Mouse (Mus musculus) heart, embryonic 10.5 days (tissue): Measurements from ENCODE around the gene Aph1a. TPM values are rescaled to one million over a fixed set of nuclear protein-coding genes. Genes with fewer than 3 reads are reported as not detected.

ENCODE experiments used
- DNase-seq: peaks from one replicate; pipeline ENCODE4 v3.0.0-alpha.2; 2017; ENCODE audit warnings: low spot score
- H3K27ac ChIP-seq: fragments of 300-500 bp; sonication (generic); 2 replicates; pipeline ENCODE4 v1.5.1; 2016; ENCODE audit warnings: mild to moderate bottlenecking
- H3K27me3 ChIP-seq: fragments of 300-500 bp; sonication (generic); 2 replicates; pipeline ENCODE4 v1.6.1; 2016; ENCODE audit warnings: mild to moderate bottlenecking; ENCODE audit not compliant: poor library complexity, insufficient read depth, severe bottlenecking
- H3K36me3 ChIP-seq: fragments of 300-500 bp; sonication (generic); 2 replicates; pipeline ENCODE4 v1.6.1; 2016; ENCODE audit warnings: mild to moderate bottlenecking, moderate library complexity
- H3K4me1 ChIP-seq: fragments of 300-500 bp; sonication (generic); 2 replicates; pipeline ENCODE4 v1.6.1; 2016; ENCODE audit warnings: mild to moderate bottlenecking
- H3K4me3 ChIP-seq: fragments of 300-500 bp; sonication (generic); 2 replicates; pipeline ENCODE4 v1.5.1; 2016; ENCODE audit warnings: mild to moderate bottlenecking, moderate library complexity
- H3K9me3 ChIP-seq: fragments of 300-500 bp; sonication (generic); 2 replicates; pipeline ENCODE4 v1.6.1; 2016; ENCODE audit warnings: mild to moderate bottlenecking, moderate library complexity
- WGBS: fragments of 180-500 bp; shearing (Covaris S2); methylation state at CpG from one replicate; pipeline ENCODE4 v1.1.7; 2016; 5-methylcytosine and 5-hydroxymethylcytosine counted together
- polyA plus RNA-seq: library from polyadenylated mRNA; unstranded; fragments of >200 nt; fragmentation: Nextera tagmentation; extraction: Ambion mirVana; gene quantifications from 2 replicates; pipeline ENCODE4 v1.2.1, GENCODE M21; 2016

Gene Aph1a
- polyA plus RNA-seq, 1 experiment from 2014 or later = 30.4 TPM

DNA sequence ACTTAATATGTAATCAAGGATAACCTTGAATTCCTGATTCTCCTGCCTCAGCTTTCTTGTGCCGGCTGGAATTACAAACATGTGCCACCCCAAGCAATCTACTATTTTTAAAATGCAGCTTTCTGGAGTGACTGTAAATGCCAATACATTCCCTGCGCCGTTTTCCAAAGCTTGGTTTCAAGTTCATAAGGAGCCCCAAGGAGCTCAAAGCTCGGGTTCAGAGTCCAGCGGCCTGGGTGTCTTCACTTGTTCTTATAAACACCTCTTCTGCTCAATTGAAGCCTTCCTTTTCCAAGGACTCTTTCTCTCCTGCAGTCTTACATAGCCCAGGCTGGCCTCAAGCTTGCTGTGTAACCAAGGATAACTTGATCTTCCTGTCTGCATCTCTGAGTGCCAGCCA lies 27.7 kb upstream of the Aph1a start:
- 89% methylated on average over 5 of the region's 5 CpGs for whole genome bisulfite sequencing
- Histone ChIP-seq H3K36me3 (peaks cover 75% of the 10 kb centered on the region), H3K27me3 (no peaks in the 10 kb centered on the region)

GRCm38 (mm10) chr3:95867408-95867807 lies 26.4 kb upstream of the Aph1a start:
- Histone ChIP-seq H3K36me3 (peaks cover 71% of the 10 kb centered on the region), H3K4me1 (peaks cover 19% of the 10 kb centered on the region), H3K27me3 (no peaks in the 10 kb centered on the region), H3K9me3 (no peaks in the 10 kb centered on the region), H3K4me3 (no peak overlapping the region), H3K27ac (no peak overlapping the region)
- WGBS = 88% methylated on average over 2 of the region's 2 CpGs
- DNase-seq = no peak

More for the DNA sequence above, 27.7 kb upstream of the Aph1a start:
- Histone ChIP-seq H3K4me3 (no peak overlapping the region), H3K9me3 (no peaks in the 10 kb centered on the region), H3K27ac (no peak overlapping the region), H3K4me1 (peaks cover 14% of the 10 kb centered on the region; the same call in 1 of the 2 replicates)
- no peak for DNase-seq

- WGBS = 6% methylated on average over 15 of the region's 15 CpGs
Observed at GRCm38 (mm10) chr3:95870976-95871375, 22.8 kb upstream of the Aph1a start.

GRCm38 (mm10) chr3:95871392-95871867 lies 22.3 kb upstream of the Aph1a start, which contains the start of gene Mrps21:
Mrps21 (minus strand) TSS chr3:95871519.
- under 1% methylated on average over 33 of the region's 33 CpGs for WGBS
- DNase-seq = peak; percentile 97
- Histone ChIP-seq H3K9me3 (no peaks in the 10 kb centered on the region), H3K4me1 (peaks cover 18% of the 10 kb centered on the region), H3K27me3 (no peaks in the 10 kb centered on the region), H3K4me3 (peak within 1 kb of the TSS; percentile 79), H3K27ac (peak within 1 kb of the TSS; percentile 91), H3K36me3 (peaks cover 38% of the 10 kb centered on the region)

More at GRCm38 (mm10) chr3:95870976-95871375, 22.8 kb upstream of the Aph1a start:
- Histone ChIP-seq H3K36me3 (peaks cover 42% of the 10 kb centered on the region), H3K4me3 (peak overlapping the region; percentile 79), H3K9me3 (no peaks in the 10 kb centered on the region), H3K27me3 (no peaks in the 10 kb centered on the region), H3K4me1 (peaks cover 18% of the 10 kb centered on the region), H3K27ac (peak overlapping the region; percentile 91)
- no peak for DNase-seq

- Histone ChIP-seq H3K4me1 (peaks cover 18% of the 10 kb centered on the region), H3K27ac (peak overlapping the region; percentile 91), H3K36me3 (peaks cover 33% of the 10 kb centered on the region), H3K27me3 (no peaks in the 10 kb centered on the region), H3K4me3 (peak overlapping the region; percentile 79), H3K9me3 (no peaks in the 10 kb centered on the region)
- 73% methylated on average over 7 of the region's 7 CpGs for WGBS
- no peak for DNase-seq
Observed at GRCm38 (mm10) chr3:95872048-95872447, 21.7 kb upstream of the Aph1a start.

GRCm38 (mm10) chr3:95879063-95879462 lies 14.7 kb upstream of the Aph1a start:
- Histone ChIP-seq H3K36me3 (no peaks in the 10 kb centered on the region; the same call in 1 of the 2 replicates), H3K27me3 (no peaks in the 10 kb centered on the region), H3K4me1 (peaks cover 16% of the 10 kb centered on the region), H3K9me3 (no peaks in the 10 kb centered on the region), H3K27ac (no peak overlapping the region), H3K4me3 (no peak overlapping the region)
- no peak for DNase-seq
- WGBS = 86% methylated on average over 4 of the region's 4 CpGs

DNA sequence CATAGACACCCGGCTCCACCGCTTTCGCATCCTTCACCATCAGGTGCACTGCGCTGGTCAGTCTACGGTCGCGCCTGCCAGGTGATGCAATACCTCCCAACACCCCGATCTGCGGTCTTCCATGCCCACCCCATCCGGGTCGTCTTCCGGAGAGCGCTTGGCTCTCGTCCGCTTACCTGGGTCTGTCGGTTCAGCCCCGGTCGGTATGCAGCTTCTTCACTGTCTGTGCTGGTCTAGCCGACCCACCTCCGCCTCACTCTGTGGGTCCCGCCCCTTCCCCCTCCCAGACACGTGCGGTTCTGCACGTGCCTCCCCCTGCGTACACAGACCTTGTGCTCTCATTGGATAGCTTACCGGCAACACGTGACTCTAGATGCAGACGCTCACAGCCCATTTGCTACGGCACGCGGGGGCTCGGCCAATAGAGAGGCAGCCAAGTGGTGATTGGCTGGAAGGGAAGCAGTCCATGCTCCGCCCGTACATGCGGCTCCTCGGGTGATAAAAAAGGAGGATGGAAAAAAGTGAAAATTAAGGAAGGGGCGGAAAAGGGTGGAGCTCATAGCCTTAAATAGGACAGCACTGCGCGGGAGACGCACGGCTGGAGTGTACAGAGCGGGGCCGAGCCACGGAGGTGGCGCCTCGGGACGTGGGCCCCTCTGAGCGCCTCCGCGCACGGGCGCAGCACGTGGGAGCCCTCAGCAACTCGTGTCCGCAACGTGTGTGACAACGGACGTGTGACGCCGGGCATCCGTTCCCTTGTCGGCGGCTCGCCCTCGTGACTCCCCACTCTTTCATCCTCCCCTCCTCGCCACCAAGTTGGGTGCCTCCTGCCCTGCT lies 11.6 kb upstream of the Aph1a start, which contains the start of gene Ciart:
Ciart (minus strand) TSS at position 273 of the 837 bp plus-strand sequence.
- Histone ChIP-seq H3K9me3 (no peaks in the 10 kb centered on the region), H3K36me3 (peaks cover 7% of the 10 kb centered on the region; the same call in 1 of the 2 replicates), H3K4me3 (peak within 1 kb of the TSS; percentile 72), H3K27ac (peak within 1 kb of the TSS; percentile 81), H3K4me1 (peaks cover 16% of the 10 kb centered on the region), H3K27me3 (no peaks in the 10 kb centered on the region)
- peak; percentile 99 for DNase-seq
- under 1% methylated on average over 66 of the region's 66 CpGs for WGBS

- peaks cover 13% of the 10 kb centered on the region; the same call in 1 of the 2 replicates for H3K36me3 ChIP-seq
- DNase-seq = no peak
- peak overlapping the region; percentile 72 for H3K4me3 ChIP-seq
- peak overlapping the region; percentile 81 for H3K27ac ChIP-seq
- 2% methylated on average over 24 of the region's 24 CpGs for WGBS
- no peaks in the 10 kb centered on the region for H3K27me3 ChIP-seq
- H3K9me3 ChIP-seq = no peaks in the 10 kb centered on the region
- H3K4me1 ChIP-seq = peaks cover 16% of the 10 kb centered on the region
Observed at GRCm38 (mm10) chr3:95882816-95883425, 10.8 kb upstream of the Aph1a start.

DNA sequence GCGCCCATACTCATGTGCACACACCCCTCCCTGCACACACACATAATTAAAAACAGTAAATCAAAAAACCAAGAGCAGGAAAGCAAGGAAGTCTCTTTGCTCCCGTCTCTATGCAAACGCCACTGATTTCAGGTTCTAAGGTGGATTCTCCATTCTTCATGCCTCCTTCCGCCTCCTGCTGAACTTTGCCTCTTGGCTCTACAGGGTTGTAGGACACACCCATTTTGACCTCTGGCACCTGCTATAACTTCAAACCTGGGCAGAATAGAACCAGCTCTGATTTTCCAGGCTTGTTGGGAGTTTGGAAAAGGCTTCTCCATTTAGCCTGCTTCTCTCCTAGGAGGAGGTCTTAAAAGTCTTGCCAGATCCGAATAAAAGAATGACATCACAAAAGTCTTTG lies 9.4 kb upstream of the Aph1a start:
- H3K4me1 ChIP-seq = peaks cover 16% of the 10 kb centered on the region
- H3K27ac ChIP-seq = no peak overlapping the region; the same call in 1 of the 2 replicates
- DNase-seq = no peak
- H3K4me3 ChIP-seq = no peak overlapping the region
- no peaks in the 10 kb centered on the region for H3K9me3 ChIP-seq
- H3K27me3 ChIP-seq = no peaks in the 10 kb centered on the region
- WGBS = 85% methylated on average over 5 of the region's 5 CpGs
- peaks cover 15% of the 10 kb centered on the region; the same call in 1 of the 2 replicates for H3K36me3 ChIP-seq

- WGBS = 71% methylated on average over 4 of the region's 4 CpGs
- H3K9me3 ChIP-seq = no peaks in the 10 kb centered on the region
Observed at GRCm38 (mm10) chr3:95887596-95887995, 6.2 kb upstream of the Aph1a start.

DNA sequence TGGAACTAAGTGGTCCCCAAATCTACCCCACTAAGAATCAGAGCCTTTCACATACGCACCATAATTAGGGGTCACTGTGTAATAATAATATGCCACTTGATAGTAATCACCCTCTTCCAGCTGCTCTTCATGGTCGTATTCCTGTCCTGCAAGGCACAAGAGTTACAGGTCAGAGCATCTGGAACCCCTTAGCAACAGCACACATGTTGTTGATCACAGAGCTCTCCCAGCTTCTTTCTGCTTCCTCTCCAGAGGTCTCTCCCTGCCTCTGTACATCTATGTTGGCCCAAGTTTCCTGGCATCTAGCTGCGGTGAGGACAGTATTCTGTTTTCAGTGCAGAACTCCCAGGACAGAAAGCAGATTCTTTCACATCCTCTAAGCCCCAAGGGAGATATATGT lies 4.1 kb upstream of the Aph1a start:
- peaks cover 27% of the 10 kb centered on the region for H3K4me1 ChIP-seq
- no peaks in the 10 kb centered on the region for H3K9me3 ChIP-seq
- H3K27ac ChIP-seq = no peak overlapping the region
- peaks cover 15% of the 10 kb centered on the region; the same call in 1 of the 2 replicates for H3K36me3 ChIP-seq
- H3K4me3 ChIP-seq = no peak overlapping the region
- no peaks in the 10 kb centered on the region for H3K27me3 ChIP-seq
- no peak for DNase-seq
- 80% methylated on average over 3 of the region's 3 CpGs for WGBS

More at GRCm38 (mm10) chr3:95887596-95887995, 6.2 kb upstream of the Aph1a start:
- H3K4me3 ChIP-seq = no peak overlapping the region
- H3K36me3 ChIP-seq = peaks cover 15% of the 10 kb centered on the region; the same call in 1 of the 2 replicates
- DNase-seq = no peak
- no peak overlapping the region for H3K27ac ChIP-seq
- no peaks in the 10 kb centered on the region for H3K27me3 ChIP-seq
- H3K4me1 ChIP-seq = peaks cover 27% of the 10 kb centered on the region

GRCm38 (mm10) chr3:95891211-95892065 lies 2.3 kb upstream of the Aph1a start, which contains the start of gene BC028528:
BC028528 (minus strand) TSS chr3:95892005.
- Histone ChIP-seq H3K27me3 (no peaks in the 10 kb centered on the region), H3K36me3 (peaks cover 13% of the 10 kb centered on the region), H3K4me1 (peaks cover 34% of the 10 kb centered on the region), H3K27ac (peak within 1 kb of the TSS; percentile 87), H3K9me3 (no peaks in the 10 kb centered on the region), H3K4me3 (peak within 1 kb of the TSS; percentile 47)
- WGBS = 20% methylated on average over 12 of the region's 12 CpGs
- no peak for DNase-seq
